Mouse (Mus musculus) heart, embryonic 16.5 days (tissue): Measurements from ENCODE around the gene 1700013F07Rik. TPM values are rescaled to one million over a fixed set of nuclear protein-coding genes. Genes with fewer than 3 reads are reported as not detected.
"Not testable (repeated sequence)": the region's sequence is repeated elsewhere in the genome, so short reads cannot be mapped to it uniquely, and the experiment has no call there.

ENCODE experiments used
- ATAC-seq: fragments of 200-750 bp; cut with Nextera tagmentation; replicated peaks from 2 replicates; pipeline ENCODE4 v1.8.0; 2017; ENCODE audit warnings: moderate number of reproducible peaks; ENCODE audit not compliant: insufficient read depth, low FRiP score; ENCODE audit errors: extremely low read depth
- H3K27ac ChIP-seq: fragments of 300-500 bp; sonication (generic); 2 replicates; pipeline ENCODE4 v1.5.1; 2014; ENCODE audit warnings: mild to moderate bottlenecking, low read length, control low read depth, moderate library complexity
- H3K27me3 ChIP-seq: fragments of 300-500 bp; sonication (generic); 2 replicates; pipeline ENCODE4 v1.6.1; 2014; ENCODE audit warnings: low read length, mixed read lengths; ENCODE audit not compliant: control insufficient read depth, insufficient read depth
- H3K36me3 ChIP-seq: fragments of 300-500 bp; sonication (generic); 2 replicates; pipeline ENCODE4 v1.6.1; 2014; ENCODE audit not compliant: control insufficient read depth, insufficient read depth
- H3K4me1 ChIP-seq: fragments of 300-500 bp; sonication (generic); 2 replicates; pipeline ENCODE4 v1.6.1; 2014; ENCODE audit warnings: low read length, mixed read lengths; ENCODE audit not compliant: control insufficient read depth, insufficient read depth
- H3K4me2 ChIP-seq: fragments of 300-500 bp; sonication (generic); 2 replicates; pipeline ENCODE4 v1.6.1; 2014; ENCODE audit warnings: low read depth, mild to moderate bottlenecking, control low read depth, low read length
- H3K4me3 ChIP-seq: fragments of 300-500 bp; sonication (generic); 2 replicates; pipeline ENCODE4 v1.5.1; 2014; ENCODE audit warnings: mild to moderate bottlenecking, control low read depth, low read length
- H3K9ac ChIP-seq: fragments of 300-500 bp; sonication (generic); 2 replicates; pipeline ENCODE4 v1.6.1; 2014; ENCODE audit warnings: low read length, control low read depth
- H3K9me3 ChIP-seq: fragments of 300-500 bp; sonication (generic); replicated peaks from 2 replicates; pipeline ENCODE4 v1.6.1; 2016; ENCODE audit warnings: low read length; ENCODE audit not compliant: control insufficient read depth
- WGBS: fragments of 180-500 bp; shearing (Covaris S2); extraction: QIAGEN DNeasy Blood & Tissue Kit; methylation state at CpG from one replicate; pipeline ENCODE4 v1.1.7; 2014; 5-methylcytosine and 5-hydroxymethylcytosine counted together
- polyA plus RNA-seq: library from polyadenylated mRNA; unstranded; fragments of >200 nt; fragmentation: Nextera tagmentation; extraction: Ambion mirVana; gene quantifications from 2 replicates; pipeline ENCODE4 v1.2.1, GENCODE M21; 2015

Gene 1700013F07Rik
- 0.41 and 0.46 TPM in 2 replicates for polyA plus RNA-seq

DNA sequence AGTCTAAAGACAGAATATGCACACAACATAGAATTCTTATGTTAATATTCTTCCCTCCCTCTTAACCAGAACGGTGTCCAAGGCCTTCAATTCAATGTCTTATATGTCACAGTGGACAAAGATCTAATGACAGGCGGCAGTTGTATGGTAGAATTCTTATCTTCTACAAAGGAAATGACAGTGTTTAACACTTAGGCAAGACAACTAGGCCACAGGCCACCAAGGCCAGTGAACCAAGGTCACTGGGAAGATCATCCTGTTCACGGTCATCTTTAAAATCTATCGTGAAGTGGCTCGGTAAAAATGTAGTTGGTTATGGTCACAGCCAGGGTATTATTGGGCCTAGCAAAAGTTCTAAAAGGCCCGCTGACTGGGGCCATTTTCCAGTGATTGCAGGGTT, at the start of gene 1700013F07Rik:
Gene 1700013F07Rik, plus strand, starts transcription at position 200 of the 400 bp plus-strand sequence.
- no peaks in the 10 kb centered on the region for H3K36me3 ChIP-seq
- peak within 1 kb of the TSS; percentile 14; the same call in 1 of the 2 replicates for H3K27ac ChIP-seq
- no peak within 1 kb of the TSS for H3K4me3 ChIP-seq
- 0 out of 2 replicates have a peak within 1 kb of the TSS, but pooled peaks have one; percentile 0 for H3K4me2 ChIP-seq
- WGBS = 82% methylated on average over 6 of the region's 6 CpGs
- H3K9ac ChIP-seq = no peak within 1 kb of the TSS
- H3K4me1 ChIP-seq = peaks cover 22% of the 10 kb centered on the region
- H3K27me3 ChIP-seq = peaks cover 11% of the 10 kb centered on the region
- no peaks in the 10 kb centered on the region for H3K9me3 ChIP-seq
- no peak for ATAC-seq

DNA sequence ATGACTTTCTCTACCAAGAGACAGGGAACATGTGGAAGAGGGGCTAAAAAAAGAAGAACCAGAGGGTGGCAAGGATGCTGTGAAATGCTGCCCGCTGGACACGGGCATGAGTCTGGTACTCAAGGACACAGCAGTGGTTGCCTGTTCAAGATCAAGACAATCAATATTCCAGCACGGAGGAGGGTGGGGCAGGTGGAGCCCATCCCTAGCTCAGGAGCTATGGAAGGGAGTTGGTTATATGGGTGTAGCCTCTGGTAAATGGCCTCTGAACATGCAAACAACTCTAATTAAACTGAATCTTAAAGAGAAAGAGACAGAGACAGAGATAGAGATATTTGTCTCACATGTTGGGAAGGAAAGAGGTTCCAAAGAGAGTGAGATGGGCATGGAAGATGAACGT, 49.2 kb upstream of the 1700013F07Rik start:
- Histone ChIP-seq H3K4me1 (no peaks in the 10 kb centered on the region), H3K4me2 (no peak overlapping the region), H3K9ac (no peak overlapping the region), H3K36me3 (no peaks in the 10 kb centered on the region), H3K27me3 (no peaks in the 10 kb centered on the region), H3K4me3 (no peak overlapping the region), H3K9me3 (no peaks in the 10 kb centered on the region; the same call in 1 of the 2 replicates), H3K27ac (no peak overlapping the region)
- WGBS = 80% methylated on average over 4 of the region's 4 CpGs
- ATAC-seq = no peak

DNA sequence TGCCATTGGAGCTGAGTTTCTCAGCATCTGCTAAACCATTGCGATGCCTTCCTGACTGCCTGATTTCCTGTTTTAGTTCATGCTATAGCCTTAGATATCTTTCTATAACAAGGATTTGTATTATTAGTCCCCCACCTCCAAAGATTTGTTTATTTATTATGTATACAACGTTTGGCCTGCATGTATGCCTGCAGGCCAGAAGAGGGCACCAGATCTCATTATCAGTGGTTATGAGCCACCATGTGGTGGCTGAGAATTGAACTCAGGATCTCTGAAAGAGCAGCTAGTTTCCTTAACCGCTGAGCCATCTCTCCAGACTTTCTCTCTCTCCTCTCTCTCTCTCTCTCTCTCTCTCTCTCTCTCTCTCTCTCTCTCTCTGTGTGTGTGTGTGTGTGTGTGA, 44.0 kb upstream of the 1700013F07Rik start:
- Histone ChIP-seq H3K4me3 (no peak overlapping the region), H3K9ac (no peak overlapping the region), H3K4me2 (no peak overlapping the region), H3K9me3 (no peaks in the 10 kb centered on the region; the same call in 1 of the 2 replicates), H3K27ac (no peak overlapping the region), H3K4me1 (no peaks in the 10 kb centered on the region), H3K27me3 (no peaks in the 10 kb centered on the region), H3K36me3 (no peaks in the 10 kb centered on the region)
- WGBS = 40% methylated on average over 3 of the region's 3 CpGs
- no peak for ATAC-seq

DNA sequence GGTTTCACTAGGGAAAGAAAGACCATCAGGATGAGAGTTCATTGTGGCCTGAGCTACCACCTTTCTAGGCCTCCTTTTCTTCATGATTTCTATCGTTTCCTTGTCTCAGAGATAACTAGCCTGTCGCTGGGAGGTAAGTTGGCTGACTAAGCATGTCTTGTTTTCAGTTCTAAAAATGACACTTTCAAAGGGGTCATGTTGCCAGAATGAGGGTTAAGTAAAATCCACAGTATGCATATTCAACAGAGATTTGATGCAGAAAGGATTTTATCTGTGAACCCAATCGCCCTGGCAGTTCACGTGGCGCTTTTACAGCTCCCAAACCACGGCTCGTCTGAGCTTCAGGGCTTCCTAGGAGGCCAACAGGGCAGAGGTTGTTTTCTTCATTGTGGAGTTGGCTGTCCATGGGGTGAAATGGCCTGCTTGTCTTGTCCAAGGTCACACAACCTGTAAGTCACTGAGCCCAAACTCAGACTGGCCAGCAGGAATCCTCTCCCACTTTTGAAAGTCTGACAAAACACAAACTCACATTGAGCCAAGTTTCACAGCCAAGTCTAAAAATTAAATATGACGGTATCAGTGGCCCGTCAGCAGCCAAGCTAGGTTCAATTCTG, 39.0 kb upstream of the 1700013F07Rik start:
- ATAC-seq = no peak
- H3K9ac ChIP-seq = no peak overlapping the region
- 72% methylated on average over 9 of the region's 9 CpGs for WGBS
- H3K4me3 ChIP-seq = no peak overlapping the region
- H3K9me3 ChIP-seq = no peaks in the 10 kb centered on the region
- no peak overlapping the region for H3K27ac ChIP-seq
- no peaks in the 10 kb centered on the region for H3K27me3 ChIP-seq
- no peaks in the 10 kb centered on the region for H3K36me3 ChIP-seq
- 0 out of 2 replicates have a peak, but pooled peaks cover 3% of the 10 kb centered on the region for H3K4me1 ChIP-seq
- H3K4me2 ChIP-seq = no peak overlapping the region

DNA sequence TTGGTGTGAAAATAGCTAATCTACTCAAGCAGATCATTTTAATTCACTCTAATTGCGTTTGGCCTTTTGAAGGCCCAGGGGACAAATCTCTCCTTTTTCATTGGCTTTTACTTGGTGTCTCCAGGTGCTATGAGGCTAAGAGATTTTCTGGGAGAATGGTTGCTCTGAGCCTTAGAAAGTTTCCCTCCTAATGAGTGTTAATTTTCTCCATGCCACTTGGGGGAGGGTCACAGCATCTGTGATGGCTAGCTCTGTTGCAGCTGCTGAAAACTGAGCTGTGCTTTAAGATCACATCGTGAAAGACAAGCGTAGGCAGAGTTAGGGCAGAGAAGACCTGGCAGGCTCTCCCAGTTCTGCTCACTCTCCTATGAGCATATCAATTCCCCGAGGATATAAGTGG, 38.5 kb upstream of the 1700013F07Rik start:
- Histone ChIP-seq H3K9ac (no peak overlapping the region), H3K9me3 (no peaks in the 10 kb centered on the region), H3K4me1 (0 out of 2 replicates have a peak, but pooled peaks cover 3% of the 10 kb centered on the region), H3K4me2 (no peak overlapping the region), H3K27me3 (no peaks in the 10 kb centered on the region), H3K4me3 (no peak overlapping the region), H3K36me3 (no peaks in the 10 kb centered on the region), H3K27ac (no peak overlapping the region)
- no peak for ATAC-seq
- WGBS = 30% methylated on average over 4 of the region's 4 CpGs

DNA sequence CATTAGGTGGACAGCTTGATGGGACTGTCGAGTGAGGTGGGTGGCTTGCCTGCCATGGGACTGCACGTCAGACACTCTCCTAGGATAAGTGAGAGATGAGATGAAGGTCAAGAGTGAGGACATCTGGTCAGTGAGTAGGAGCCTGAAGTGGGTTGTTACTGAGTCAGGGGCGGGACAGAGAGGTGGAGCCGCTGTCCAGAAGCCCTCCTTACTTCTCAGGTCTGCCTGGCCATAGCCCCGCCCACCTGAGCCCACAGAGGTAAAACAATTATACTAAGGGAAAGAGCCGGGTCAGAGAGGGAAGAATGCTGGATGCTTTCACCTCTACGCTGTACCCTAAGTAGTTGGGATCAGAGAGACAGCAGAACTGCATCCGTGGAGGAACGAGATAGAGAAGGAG, 36.3 kb upstream of the 1700013F07Rik start:
- WGBS = 27% methylated on average over 9 of the region's 9 CpGs
- H3K27me3 ChIP-seq = no peaks in the 10 kb centered on the region
- H3K4me1 ChIP-seq = 0 out of 2 replicates have a peak, but pooled peaks cover 3% of the 10 kb centered on the region
- H3K27ac ChIP-seq = no peak overlapping the region
- no peak for ATAC-seq
- H3K4me3 ChIP-seq = no peak overlapping the region
- no peak overlapping the region for H3K9ac ChIP-seq
- no peak overlapping the region for H3K4me2 ChIP-seq
- H3K36me3 ChIP-seq = no peaks in the 10 kb centered on the region
- H3K9me3 ChIP-seq = no peaks in the 10 kb centered on the region

DNA sequence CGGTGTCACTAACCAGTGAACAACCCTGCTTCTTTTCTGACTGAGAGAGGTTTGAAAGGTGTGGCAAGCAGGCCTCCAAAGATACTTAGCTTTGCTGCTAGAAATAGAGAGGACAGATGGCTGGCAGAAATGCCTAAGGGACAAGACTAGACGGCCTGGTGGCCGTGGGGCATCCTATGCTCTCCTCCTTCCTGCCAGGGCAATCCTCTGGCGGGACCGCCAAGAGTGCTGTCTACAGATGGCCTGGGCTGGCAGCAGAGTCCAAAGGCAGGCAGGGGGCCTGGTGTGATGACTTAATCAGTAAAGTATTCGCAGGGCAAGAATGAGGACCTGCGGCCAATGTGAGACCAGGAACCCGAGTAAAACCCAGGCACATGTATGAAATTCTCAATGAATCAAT, 34.1 kb upstream of the 1700013F07Rik start:
- Histone ChIP-seq H3K4me2 (no peak overlapping the region), H3K4me1 (0 out of 2 replicates have a peak, but pooled peaks cover 3% of the 10 kb centered on the region), H3K27me3 (no peaks in the 10 kb centered on the region), H3K9me3 (no peaks in the 10 kb centered on the region), H3K36me3 (no peaks in the 10 kb centered on the region), H3K4me3 (no peak overlapping the region), H3K27ac (no peak overlapping the region), H3K9ac (no peak overlapping the region)
- no peak for ATAC-seq
- 47% methylated on average over 8 of the region's 8 CpGs for WGBS

DNA sequence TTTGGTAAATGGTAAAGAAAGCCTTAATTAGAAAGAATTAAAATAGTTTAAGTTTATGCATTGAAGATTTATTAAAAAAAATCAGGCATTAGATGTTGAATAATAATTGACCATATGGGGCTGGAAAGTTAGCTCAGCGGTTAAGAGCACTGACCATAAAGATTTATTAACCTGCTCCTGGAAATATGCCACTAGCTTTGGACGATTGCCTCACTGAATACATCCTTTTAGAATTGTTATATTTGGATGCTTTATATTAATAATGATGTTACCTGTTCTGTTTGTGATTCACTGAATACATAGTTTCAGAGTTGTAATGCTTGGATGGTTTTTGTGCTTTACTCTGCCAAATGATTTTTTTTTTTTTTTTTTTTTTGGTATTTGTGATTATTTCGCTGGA, 32.5 kb upstream of the 1700013F07Rik start:
- ATAC-seq, H3K9me3 ChIP-seq, H3K36me3 ChIP-seq, H3K4me3 ChIP-seq, H3K9ac ChIP-seq, H3K4me2 ChIP-seq, H3K27ac ChIP-seq, H3K4me1 ChIP-seq, H3K27me3 ChIP-seq: not testable (repeated sequence)
- WGBS = 70% methylated on average over 3 of the region's 3 CpGs

DNA sequence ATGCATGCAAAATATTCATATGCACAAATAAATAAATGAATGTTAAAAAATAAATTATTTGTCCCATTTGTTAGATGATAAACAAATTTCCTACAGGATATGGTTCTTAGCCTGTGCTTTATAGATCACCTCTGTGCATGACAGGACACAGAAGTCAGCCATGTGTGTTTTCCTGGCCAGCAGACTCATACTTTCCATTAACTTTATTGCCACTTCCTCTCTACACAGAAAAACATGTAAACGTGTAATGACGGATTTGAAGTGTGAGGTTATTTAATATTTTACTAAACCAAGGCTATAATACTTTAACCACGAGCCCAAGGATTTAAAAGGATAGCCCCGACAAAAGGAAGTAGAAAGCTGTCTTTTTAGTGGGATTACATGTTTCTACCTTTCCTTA, 30.0 kb upstream of the 1700013F07Rik start:
- Histone ChIP-seq H3K27me3 (no peaks in the 10 kb centered on the region), H3K36me3 (no peaks in the 10 kb centered on the region), H3K4me3 (no peak overlapping the region), H3K4me1 (no peaks in the 10 kb centered on the region), H3K9ac (no peak overlapping the region), H3K9me3 (no peaks in the 10 kb centered on the region), H3K4me2 (no peak overlapping the region), H3K27ac (no peak overlapping the region)
- WGBS = 69% methylated on average over 4 of the region's 4 CpGs
- ATAC-seq = no peak
